Mouse (Mus musculus): ENCODE data around the gene Rtn3. TPM values are rescaled to one million over a fixed set of nuclear protein-coding genes. Genes with fewer than 3 reads are reported as not detected.

Rtn3 gene
- polyA plus RNA-seq, 1 experiment = 71.7 TPM

DNA sequence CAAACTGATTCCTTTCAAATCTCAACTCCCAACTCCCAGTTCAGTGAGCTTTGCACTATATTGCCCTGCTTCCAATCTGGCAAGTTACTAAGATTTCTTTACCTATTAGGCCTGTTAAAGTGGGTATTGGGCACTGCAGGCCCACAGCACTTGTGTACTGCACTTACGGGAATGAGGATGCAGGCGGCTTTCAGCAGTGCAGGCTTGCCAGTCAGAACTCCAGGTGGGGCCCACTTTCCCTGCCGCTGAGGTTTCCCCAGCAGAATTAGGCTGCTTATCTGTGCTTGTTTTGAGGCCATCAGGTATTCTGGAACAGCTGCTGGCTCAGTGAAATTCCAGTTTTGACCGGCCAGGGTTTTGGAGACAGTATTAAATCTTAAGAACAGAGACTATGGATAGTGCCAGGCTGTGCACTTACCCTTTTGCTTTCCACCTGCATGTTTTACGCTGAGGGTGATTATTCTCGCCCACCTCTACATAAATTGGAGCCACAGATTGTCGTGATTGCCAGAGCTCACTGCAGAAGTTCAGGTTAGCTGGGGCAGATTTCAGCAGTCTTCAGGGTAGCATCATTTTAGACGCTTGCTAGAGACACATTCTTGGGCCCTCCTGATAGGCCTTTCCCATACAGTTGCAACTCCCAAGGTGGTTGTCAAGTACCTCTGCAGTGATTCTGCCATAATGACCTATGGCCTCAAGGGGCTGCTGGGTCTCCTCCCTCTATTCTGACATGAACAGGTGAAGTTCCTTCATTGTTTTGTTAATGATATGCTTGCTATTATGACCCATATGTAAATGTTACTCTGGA, 58.3 kb downstream of the Rtn3 start:
- Histone ChIP-seq H3K36me3 (ENCODE audit: control insufficient read depth, insufficient read depth) (peaks cover 64% of the 10 kb centered on the region), H3K79me3 (ENCODE audit: low read depth) (peaks cover 7% of the 10 kb centered on the region), H3K4me3 (ENCODE audit: insufficient read depth, poor library complexity, severe bottlenecking) (no peak overlapping the region), H3K79me2 (ENCODE audit: control insufficient read depth, insufficient read depth) (peaks cover 13% of the 10 kb centered on the region), H3ac (ENCODE audit: control insufficient read depth, insufficient read length, low read depth) (no peak overlapping the region), H3K27me3 (ENCODE audit: control insufficient read depth, insufficient read depth, insufficient read length) (no peaks in the 10 kb centered on the region)
- TF ChIP-seq CEBPB (IDR thresholded peaks at IDR 0.05; ENCODE audit: low read depth) (no peak), CTCF (IDR thresholded peaks at IDR 0.05; ENCODE audit: control insufficient read depth, insufficient read depth, insufficient read length) (no peak), MAX (IDR thresholded peaks at IDR 0.05) (no peak), FOSL1 (IDR thresholded peaks at IDR 0.05; ENCODE audit: insufficient read depth, low read length, poor library complexity, severe bottlenecking) (no peak), MYOG (IDR thresholded peaks at IDR 0.05; ENCODE audit: control insufficient read depth, extremely low read depth, insufficient read length) (no peak), MYOD1 (IDR thresholded peaks at IDR 0.05; ENCODE audit: control insufficient read depth, insufficient read length, low read depth) (no peak), USF1 (IDR thresholded peaks at IDR 0.05; ENCODE audit: low read depth) (no peak)

DNA sequence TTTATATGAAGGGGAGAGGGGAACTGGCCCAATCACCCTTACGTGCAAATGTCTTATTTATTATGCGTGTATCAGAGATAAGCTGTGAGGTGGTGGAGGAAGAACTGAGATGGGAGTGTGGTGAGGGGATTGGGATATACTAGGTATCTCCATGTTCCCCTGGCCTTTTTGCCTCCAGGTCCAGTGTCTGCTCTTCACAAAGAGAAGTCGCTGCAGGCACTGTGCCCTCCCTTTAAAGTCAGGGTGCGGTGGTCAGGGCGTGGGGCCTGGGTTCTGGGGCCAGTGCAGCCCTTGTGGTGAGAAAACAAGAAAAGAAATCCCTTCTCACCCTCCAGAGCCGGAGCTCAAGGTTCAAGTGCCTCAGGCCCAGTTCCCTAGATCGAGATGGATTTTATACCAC, 59.0 kb downstream of the Rtn3 start:
- Histone ChIP-seq H3K36me3 (ENCODE audit: control insufficient read depth, insufficient read depth) (peaks cover 58% of the 10 kb centered on the region), H3ac (ENCODE audit: control insufficient read depth, insufficient read length, low read depth) (no peak overlapping the region), H3K27me3 (ENCODE audit: control insufficient read depth, insufficient read depth, insufficient read length) (no peaks in the 10 kb centered on the region), H3K79me2 (ENCODE audit: control insufficient read depth, insufficient read depth) (peaks cover 20% of the 10 kb centered on the region), H3K4me3 (ENCODE audit: insufficient read depth, poor library complexity, severe bottlenecking) (no peak overlapping the region), H3K79me3 (ENCODE audit: low read depth) (peaks cover 13% of the 10 kb centered on the region)
- TF ChIP-seq CTCF (IDR thresholded peaks at IDR 0.05; ENCODE audit: control insufficient read depth, insufficient read depth, insufficient read length) (no peak), USF1 (IDR thresholded peaks at IDR 0.05; ENCODE audit: low read depth) (no peak), MAX (IDR thresholded peaks at IDR 0.05) (no peak)

DNA sequence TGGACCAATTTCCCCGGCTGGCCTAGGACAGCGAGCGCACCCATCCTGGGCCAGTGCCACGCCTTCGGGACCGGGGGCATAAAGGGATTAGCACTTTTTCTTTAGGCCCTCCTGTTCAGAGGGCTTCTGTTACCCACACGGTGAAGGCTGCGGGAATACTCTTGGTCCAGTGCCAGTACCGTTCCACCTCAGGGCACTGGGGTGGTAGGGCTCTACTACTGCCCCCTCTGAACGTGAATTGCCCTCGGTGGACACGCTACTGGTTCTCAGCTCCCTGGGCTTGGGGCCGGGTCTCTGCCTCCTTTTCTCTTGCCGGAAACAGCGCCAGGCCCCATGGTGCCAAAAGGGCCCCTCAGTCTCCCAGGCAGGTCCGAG, 59.4 kb downstream of the Rtn3 start:
- H3K4me3 ChIP-seq (ENCODE audit: insufficient read depth, poor library complexity, severe bottlenecking) = no peak overlapping the region
- peaks cover 18% of the 10 kb centered on the region for H3K79me3 ChIP-seq (ENCODE audit: low read depth)
- no peak overlapping the region for H3ac ChIP-seq (ENCODE audit: control insufficient read depth, insufficient read length, low read depth)
- TF ChIP-seq MYOD1 (IDR thresholded peaks at IDR 0.05; ENCODE audit: control insufficient read depth, insufficient read length, low read depth) = no peak
- no peak for TF ChIP-seq MAX (IDR thresholded peaks at IDR 0.05)
- no peak for TF ChIP-seq CTCF (IDR thresholded peaks at IDR 0.05; ENCODE audit: control insufficient read depth, insufficient read depth, insufficient read length)
- TF ChIP-seq USF1 (IDR thresholded peaks at IDR 0.05; ENCODE audit: low read depth) = no peak
- TF ChIP-seq MYOG (IDR thresholded peaks at IDR 0.05; ENCODE audit: control insufficient read depth, extremely low read depth, insufficient read length) = no peak
- TF ChIP-seq FOSL1 (IDR thresholded peaks at IDR 0.05; ENCODE audit: insufficient read depth, low read length, poor library complexity, severe bottlenecking) = no peak
- TF ChIP-seq CEBPB (IDR thresholded peaks at IDR 0.05; ENCODE audit: low read depth) = no peak
- no peaks in the 10 kb centered on the region for H3K27me3 ChIP-seq (ENCODE audit: control insufficient read depth, insufficient read depth, insufficient read length)
- H3K36me3 ChIP-seq (ENCODE audit: control insufficient read depth, insufficient read depth) = peaks cover 57% of the 10 kb centered on the region
- H3K79me2 ChIP-seq (ENCODE audit: control insufficient read depth, insufficient read depth) = peaks cover 25% of the 10 kb centered on the region

DNA sequence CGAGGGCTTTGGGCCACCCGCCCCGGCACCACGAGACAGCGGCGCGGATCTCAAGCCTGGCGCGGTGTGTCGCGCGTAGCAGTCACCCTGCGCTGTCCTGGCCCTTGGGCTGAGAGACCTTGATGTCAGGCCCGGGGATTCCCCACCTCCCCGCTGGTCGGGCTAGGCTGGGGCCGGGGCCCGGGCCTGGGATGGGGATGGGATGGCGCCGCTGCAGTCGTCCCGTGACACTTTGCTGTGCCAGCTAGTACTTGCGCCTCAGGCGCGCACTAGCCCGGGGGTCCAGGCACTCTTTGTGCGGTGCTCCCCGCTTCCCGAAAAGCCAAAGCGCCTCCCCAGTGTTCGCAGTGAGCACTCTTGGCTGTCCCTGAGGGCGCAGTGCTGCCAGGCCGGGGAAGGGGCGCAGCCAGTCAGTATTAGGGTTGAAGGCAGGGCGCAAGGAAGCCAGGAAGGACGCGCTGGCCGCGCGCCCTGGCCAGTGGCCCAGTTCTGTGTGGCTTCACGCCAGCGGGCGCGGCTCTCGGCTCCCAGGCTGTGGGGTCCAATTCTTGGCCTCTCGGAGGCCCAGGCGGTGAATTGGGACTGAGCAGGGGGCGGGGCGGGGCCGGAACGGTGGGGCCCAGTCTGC, 59.9 kb downstream of the Rtn3 start:
- Histone ChIP-seq H3K27me3 (ENCODE audit: control insufficient read depth, insufficient read depth, insufficient read length) (no peaks in the 10 kb centered on the region), H3ac (ENCODE audit: control insufficient read depth, insufficient read length, low read depth) (no peak overlapping the region), H3K79me2 (ENCODE audit: control insufficient read depth, insufficient read depth) (peaks cover 30% of the 10 kb centered on the region), H3K79me3 (ENCODE audit: low read depth) (peaks cover 23% of the 10 kb centered on the region), H3K36me3 (ENCODE audit: control insufficient read depth, insufficient read depth) (peaks cover 52% of the 10 kb centered on the region), H3K4me3 (ENCODE audit: insufficient read depth, poor library complexity, severe bottlenecking) (no peak overlapping the region)
- TF ChIP-seq CTCF (IDR thresholded peaks at IDR 0.05; ENCODE audit: control insufficient read depth, insufficient read depth, insufficient read length) (no peak), USF1 (IDR thresholded peaks at IDR 0.05; ENCODE audit: low read depth) (no peak), MAX (IDR thresholded peaks at IDR 0.05) (no peak), CEBPB (IDR thresholded peaks at IDR 0.05; ENCODE audit: low read depth) (no peak), FOSL1 (IDR thresholded peaks at IDR 0.05; ENCODE audit: insufficient read depth, low read length, poor library complexity, severe bottlenecking) (no peak), MYOD1 (IDR thresholded peaks at IDR 0.05; ENCODE audit: control insufficient read depth, insufficient read length, low read depth) (no peak), MYOG (IDR thresholded peaks at IDR 0.05; ENCODE audit: control insufficient read depth, extremely low read depth, insufficient read length) (no peak)

DNA sequence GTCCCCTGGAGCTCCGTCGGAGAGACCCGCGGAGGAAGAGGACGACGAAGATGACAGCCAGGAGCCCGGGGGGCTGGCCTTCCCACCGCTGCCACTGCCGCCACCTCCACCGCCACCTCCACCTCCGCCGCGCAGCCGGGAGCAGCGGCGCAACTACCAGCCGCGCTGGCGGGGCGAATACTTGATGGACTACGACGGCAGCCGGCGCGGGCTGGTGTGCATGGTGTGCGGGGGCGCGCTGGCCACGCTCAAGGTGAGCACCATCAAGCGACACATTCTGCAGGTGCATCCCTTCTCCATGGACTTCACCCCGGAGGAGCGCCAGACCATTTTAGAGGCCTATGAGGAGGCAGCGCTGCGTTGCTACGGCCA, 60.4 kb downstream of the Rtn3 start:
- no peak for TF ChIP-seq USF1 (IDR thresholded peaks at IDR 0.05; ENCODE audit: low read depth)
- no peak for TF ChIP-seq MYOG (IDR thresholded peaks at IDR 0.05; ENCODE audit: control insufficient read depth, extremely low read depth, insufficient read length)
- no peak for TF ChIP-seq CTCF (IDR thresholded peaks at IDR 0.05; ENCODE audit: control insufficient read depth, insufficient read depth, insufficient read length)
- TF ChIP-seq CEBPB (IDR thresholded peaks at IDR 0.05; ENCODE audit: low read depth) = no peak
- no peak for TF ChIP-seq FOSL1 (IDR thresholded peaks at IDR 0.05; ENCODE audit: insufficient read depth, low read length, poor library complexity, severe bottlenecking)
- no peak overlapping the region for H3ac ChIP-seq (ENCODE audit: control insufficient read depth, insufficient read length, low read depth)
- H3K36me3 ChIP-seq (ENCODE audit: control insufficient read depth, insufficient read depth) = peaks cover 47% of the 10 kb centered on the region
- H3K79me2 ChIP-seq (ENCODE audit: control insufficient read depth, insufficient read depth) = peaks cover 35% of the 10 kb centered on the region
- H3K79me3 ChIP-seq (ENCODE audit: low read depth) = peaks cover 24% of the 10 kb centered on the region
- no peak overlapping the region for H3K4me3 ChIP-seq (ENCODE audit: insufficient read depth, poor library complexity, severe bottlenecking)
- no peaks in the 10 kb centered on the region for H3K27me3 ChIP-seq (ENCODE audit: control insufficient read depth, insufficient read depth, insufficient read length)

All from C2C12 (cell line).